Mouse (Mus musculus) C2C12 (cell line): Measurements from ENCODE around the gene Gmppb. TPM values are rescaled to one million over a fixed set of nuclear protein-coding genes. Genes with fewer than 3 reads are reported as not detected.

ENCODE experiments used
- H3K27me3 ChIP-seq: one replicate; pipeline ENCODE4 v1.6.1; 2011; ENCODE audit not compliant: control insufficient read depth, insufficient read depth, insufficient read length
- H3K36me3 ChIP-seq: one replicate; pipeline ENCODE4 v1.6.1; 2011; ENCODE audit not compliant: control insufficient read depth, insufficient read depth
- H3K4me3 ChIP-seq: one replicate; pipeline ENCODE4 v1.5.1; 2011; ENCODE audit warnings: mild to moderate bottlenecking, control low read depth; ENCODE audit not compliant: poor library complexity, insufficient read depth, severe bottlenecking
- H3K79me2 ChIP-seq: one replicate; pipeline ENCODE4 v1.6.1; 2011; ENCODE audit not compliant: control insufficient read depth, insufficient read depth
- H3K79me3 ChIP-seq: one replicate; pipeline ENCODE4 v1.6.1; 2011; ENCODE audit warnings: low read depth, control low read depth
- H3ac ChIP-seq: one replicate; pipeline ENCODE3; 2011; ENCODE audit warnings: low read depth; ENCODE audit not compliant: control insufficient read depth, insufficient read length
- CEBPB ChIP-seq: IDR thresholded peaks from one replicate; pipeline ENCODE4 v1.6.1; 2011; ENCODE audit warnings: low read depth, mild to moderate bottlenecking, control low read depth, moderate library complexity
- CTCF ChIP-seq: IDR thresholded peaks from one replicate; pipeline ENCODE4 v1.5.1; 2011; ENCODE audit not compliant: control insufficient read depth, insufficient read depth, insufficient read length
- FOSL1 ChIP-seq: IDR thresholded peaks from one replicate; pipeline ENCODE4 v1.8.0; 2011; ENCODE audit warnings: mild to moderate bottlenecking, low read length; ENCODE audit not compliant: poor library complexity, insufficient read depth, severe bottlenecking
- MAX ChIP-seq: IDR thresholded peaks from one replicate; pipeline ENCODE4 v1.6.1; 2011; ENCODE audit warnings: mild to moderate bottlenecking, control low read depth
- MYOD1 ChIP-seq: IDR thresholded peaks from one replicate; pipeline ENCODE4 v1.6.1; 2011; ENCODE audit warnings: low read depth; ENCODE audit not compliant: control insufficient read depth, insufficient read length
- MYOG ChIP-seq: IDR thresholded peaks from one replicate; pipeline ENCODE4 v1.6.1; 2011; ENCODE audit not compliant: control insufficient read depth, insufficient read length; ENCODE audit errors: extremely low read depth
- USF1 ChIP-seq: IDR thresholded peaks from one replicate; pipeline ENCODE4 v1.6.1; 2011; ENCODE audit warnings: low read depth, mild to moderate bottlenecking, control low read depth, moderate library complexity
- microRNA-seq: library from miRNA; unstranded; fragments of <30 nt; microRNA quantifications from one replicate; pipeline ENCODE4, GENCODE M21; 2019; ENCODE audit warnings: borderline microRNAs expressed
- polyA plus RNA-seq: library from polyadenylated mRNA; unstranded; fragments of >200 nt; fragmentation: generic; extraction: Trizol; gene quantifications from one replicate; pipeline ENCODE4 v1.2.1, GENCODE M21; 2012; ENCODE audit warnings: missing spikeins

Gmppb gene
- polyA plus RNA-seq, 1 experiment = 23.5 TPM

DNA sequence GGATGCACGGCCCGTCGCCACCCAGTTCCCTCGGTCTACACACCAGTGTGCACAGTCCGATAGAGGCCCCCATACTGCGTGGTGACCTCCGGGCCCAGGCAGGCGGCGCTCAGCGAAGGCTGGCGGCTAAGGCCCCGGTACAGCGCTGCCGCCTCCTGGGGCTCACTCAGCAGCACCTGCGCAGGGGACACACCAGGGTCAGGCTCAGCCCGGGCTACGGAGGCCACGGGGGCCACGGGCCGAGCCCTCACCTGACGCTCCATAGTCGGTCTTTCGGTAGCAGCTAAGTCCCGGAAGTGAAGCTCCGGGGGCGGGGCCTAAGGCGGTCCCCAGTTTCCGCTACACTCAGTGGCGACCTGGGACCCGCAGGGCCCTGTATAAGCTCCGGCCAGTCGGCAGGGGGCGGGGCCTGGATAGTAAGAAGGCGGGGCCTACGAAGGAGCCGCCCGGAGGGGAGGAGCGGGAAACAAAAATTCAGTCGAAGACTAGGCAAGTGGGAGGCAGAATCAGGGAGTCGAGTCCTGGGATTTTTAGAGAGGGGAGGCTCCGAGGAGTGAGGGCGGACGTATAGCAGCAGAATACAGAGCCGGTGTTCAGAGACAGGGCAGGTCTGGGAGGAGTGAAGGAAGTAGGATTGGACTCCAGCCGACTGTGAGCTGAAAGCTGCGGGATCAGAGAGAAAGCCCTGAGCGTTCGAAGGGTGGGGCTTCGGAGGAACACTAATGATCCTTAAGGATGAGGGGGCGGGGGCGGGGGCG is 45.3 kb downstream of the Gmppb start, which contains the start of gene Apeh:
TSS of gene Apeh (minus strand) at position 423 of the 758 bp plus-strand sequence.
- H3K27me3 ChIP-seq = no peaks in the 10 kb centered on the region
- H3ac ChIP-seq = peak within 1 kb of the TSS; percentile 85
- H3K79me2 ChIP-seq = peaks cover 12% of the 10 kb centered on the region
- TF ChIP-seq MAX (no peak), FOSL1 (no peak), MYOD1 (no peak), USF1 (no peak)
- peaks cover 2% of the 10 kb centered on the region for H3K79me3 ChIP-seq
- peak within 1 kb of the TSS; percentile 69 for H3K4me3 ChIP-seq
- peaks cover 4% of the 10 kb centered on the region for H3K36me3 ChIP-seq

DNA sequence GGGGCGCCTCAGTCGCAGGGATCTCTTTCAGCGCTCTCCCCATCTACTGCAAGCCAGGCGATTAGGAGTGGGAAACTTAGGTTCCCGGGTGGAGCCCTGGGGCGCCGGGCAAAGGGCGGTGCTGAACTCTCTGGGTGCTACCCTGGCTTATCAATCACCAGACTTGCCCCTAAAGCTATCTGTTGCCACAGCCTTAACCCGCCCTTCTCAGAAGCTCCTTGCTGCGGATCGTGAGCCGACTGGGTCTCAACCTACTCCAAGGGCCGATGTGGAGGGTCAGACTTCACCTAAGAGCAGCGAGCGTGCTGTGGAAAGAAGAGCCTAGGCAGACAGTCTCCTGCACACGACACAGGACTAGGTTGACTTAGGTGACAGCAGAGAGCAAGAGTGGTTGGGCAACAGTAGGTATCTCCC is 46.0 kb downstream of the Gmppb start:
- no peaks in the 10 kb centered on the region for H3K27me3 ChIP-seq
- H3K4me3 ChIP-seq = peak overlapping the region; percentile 28
- no peak for TF ChIP-seq USF1
- no peak for TF ChIP-seq MAX
- TF ChIP-seq FOSL1 = no peak
- TF ChIP-seq CTCF = no peak
- TF ChIP-seq MYOG = no peak
- TF ChIP-seq CEBPB = no peak
- TF ChIP-seq MYOD1 = no peak
- peaks cover 4% of the 10 kb centered on the region for H3K36me3 ChIP-seq
- peak overlapping the region; percentile 44 for H3ac ChIP-seq
- peaks cover 12% of the 10 kb centered on the region for H3K79me2 ChIP-seq
- peaks cover 2% of the 10 kb centered on the region for H3K79me3 ChIP-seq

- H3K36me3 ChIP-seq = peaks cover 5% of the 10 kb centered on the region
- H3ac ChIP-seq = no peak overlapping the region
- TF ChIP-seq MYOG (no peak), MYOD1 (no peak), CTCF (peak; percentile 55), MAX (no peak), USF1 (no peak), FOSL1 (no peak), CEBPB (no peak)
- peak overlapping the region; percentile 28 for H3K4me3 ChIP-seq
- H3K79me3 ChIP-seq = peaks cover 2% of the 10 kb centered on the region
- peaks cover 12% of the 10 kb centered on the region for H3K79me2 ChIP-seq
- no peaks in the 10 kb centered on the region for H3K27me3 ChIP-seq
Observed at GRCm38 (mm10) chr9:108095518-108095917, 46.5 kb downstream of the Gmppb start.

- H3K79me2 ChIP-seq = peaks cover 12% of the 10 kb centered on the region
- TF ChIP-seq USF1 (no peak), CEBPB (no peak), MAX (no peak), CTCF (no peak), FOSL1 (no peak)
- no peak overlapping the region for H3K4me3 ChIP-seq
- no peaks in the 10 kb centered on the region for H3K27me3 ChIP-seq
- H3K36me3 ChIP-seq = peaks cover 11% of the 10 kb centered on the region
- H3ac ChIP-seq = no peak overlapping the region
- H3K79me3 ChIP-seq = peaks cover 2% of the 10 kb centered on the region
Observed at GRCm38 (mm10) chr9:108095949-108096712, 47.1 kb downstream of the Gmppb start.

- H3K4me3 ChIP-seq = no peak overlapping the region
- TF ChIP-seq USF1 (no peak), CTCF (no peak), CEBPB (no peak), MAX (no peak), MYOD1 (no peak), MYOG (no peak), FOSL1 (no peak)
- H3K79me3 ChIP-seq = peaks cover 1% of the 10 kb centered on the region
- peaks cover 22% of the 10 kb centered on the region for H3K36me3 ChIP-seq
- peaks cover 18% of the 10 kb centered on the region for H3K79me2 ChIP-seq
- no peaks in the 10 kb centered on the region for H3K27me3 ChIP-seq
- H3ac ChIP-seq = no peak overlapping the region
Observed at GRCm38 (mm10) chr9:108099619-108100018, 50.6 kb downstream of the Gmppb start.

Small RNA genes lying within 50 kb of the gene (microRNA-seq; reads per million reads assigned to microRNA genes)
- gene Mir7088 = not detected

Other genes starting within 250 kb of the Gmppb start
- 12.9 TPM for gene Rbm6, start 176.0 kb upstream of the Gmppb start, polyA plus RNA-seq
- gene Mon1a, start 161.1 kb upstream of the Gmppb start, polyA plus RNA-seq = 7.7 TPM
- gene Mst1r, start 142.4 kb upstream of the Gmppb start, polyA plus RNA-seq = 0.02 TPM
- not detected for gene Actl11, start 120.8 kb upstream of the Gmppb start, polyA plus RNA-seq
- gene Camkv, start 113.6 kb upstream of the Gmppb start, polyA plus RNA-seq = 0.07 TPM
- 18.5 TPM for gene Traip, start 99.1 kb upstream of the Gmppb start, polyA plus RNA-seq
- 0.51 TPM for gene Uba7, start 73.7 kb upstream of the Gmppb start, polyA plus RNA-seq
- not detected for gene Gm20661, start 66.2 kb upstream of the Gmppb start, polyA plus RNA-seq
- 1.8 TPM for gene Inka1, start 63.4 kb upstream of the Gmppb start, polyA plus RNA-seq
- not detected for gene Cdhr4, start 56.7 kb upstream of the Gmppb start, polyA plus RNA-seq
- gene Gm20662, start 52.9 kb upstream of the Gmppb start, polyA plus RNA-seq = 0.20 TPM
- 30.8 TPM for gene Ip6k1, start 46.7 kb upstream of the Gmppb start, polyA plus RNA-seq
- 1.9 TPM for gene Amigo3, start 3.9 kb downstream of the Gmppb start, polyA plus RNA-seq
- 0.09 TPM for gene Mst1, start 31.2 kb downstream of the Gmppb start, polyA plus RNA-seq
- 15.4 TPM for gene Rnf123, start 34.1 kb downstream of the Gmppb start, polyA plus RNA-seq
- gene Apeh, start 45.4 kb downstream of the Gmppb start, polyA plus RNA-seq = 49.1 TPM
- 0.85 TPM for gene Bsn, start 141.1 kb downstream of the Gmppb start, polyA plus RNA-seq
- 42.3 TPM for gene Dag1, start 214.7 kb downstream of the Gmppb start, polyA plus RNA-seq
- gene Nicn1, start 241.2 kb downstream of the Gmppb start, polyA plus RNA-seq = 24.6 TPM
- gene Amt, start 247.6 kb downstream of the Gmppb start, polyA plus RNA-seq = 0.71 TPM